Mouse (Mus musculus) liver, postnatal 0 days (tissue): ENCODE results near the gene Chst11. TPM values are rescaled to one million over a fixed set of nuclear protein-coding genes. Genes with fewer than 3 reads are reported as not detected.

Source experiments
- ATAC-seq: fragments of 200-750 bp; cut with Nextera tagmentation; 2 replicates; pipeline ENCODE4 v1.8.0; 2017; ENCODE audit warnings: mild to moderate bottlenecking, moderate library complexity
- DNase-seq: peaks from one replicate; pipeline ENCODE4 v3.0.0-alpha.2; 2016
- H3K27ac ChIP-seq: fragments of 300-500 bp; sonication (generic); 2 replicates; pipeline ENCODE4 v1.5.1; 2014; ENCODE audit warnings: antibody characterized with exemption, moderate library complexity, mild to moderate bottlenecking, low read depth
- H3K27me3 ChIP-seq: fragments of 300-500 bp; sonication (generic); 2 replicates; pipeline ENCODE4 v1.6.1; 2014; ENCODE audit warnings: low read length, control low read depth, mixed read lengths; ENCODE audit not compliant: insufficient read depth
- H3K36me3 ChIP-seq: fragments of 300-500 bp; sonication (generic); replicated peaks from 2 replicates; pipeline ENCODE4 v1.6.1; 2014; ENCODE audit warnings: mild to moderate bottlenecking, control low read depth, low read length, moderate library complexity, mixed read lengths; ENCODE audit not compliant: insufficient read depth
- H3K4me1 ChIP-seq: fragments of 300-500 bp; sonication (generic); 2 replicates; pipeline ENCODE4 v1.6.1; 2014; ENCODE audit warnings: antibody characterized with exemption, mild to moderate bottlenecking, control low read depth; ENCODE audit not compliant: insufficient read depth
- H3K4me2 ChIP-seq: fragments of 300-500 bp; sonication (generic); 2 replicates; pipeline ENCODE4 v1.6.1; 2014; ENCODE audit warnings: low read depth, mild to moderate bottlenecking, low read length, moderate library complexity, mixed read lengths
- H3K4me3 ChIP-seq: fragments of 300-500 bp; sonication (generic); 2 replicates; pipeline ENCODE4 v1.5.1; 2014; ENCODE audit warnings: low read depth, low read length
- H3K9ac ChIP-seq: fragments of 300-500 bp; sonication (generic); replicated peaks from 2 replicates; pipeline ENCODE4 v1.6.1; 2014; ENCODE audit warnings: mild to moderate bottlenecking, moderate library complexity
- H3K9me3 ChIP-seq: fragments of 300-500 bp; sonication (generic); 2 replicates; pipeline ENCODE4 v1.6.1; 2016; ENCODE audit warnings: mild to moderate bottlenecking, control low read depth, low read length, mixed read lengths
- CTCF ChIP-seq: sonication (generic); IDR thresholded peaks from 2 replicates; pipeline ENCODE4 v1.5.1; 2016; ENCODE audit warnings: antibody characterized with exemption, low read depth
- EP300 ChIP-seq: IDR thresholded peaks from 2 replicates; pipeline ENCODE4 v1.6.1; 2016; ENCODE audit warnings: antibody characterized with exemption, low read depth, mild to moderate bottlenecking
- WGBS: fragments of 180-500 bp; shearing (Covaris S2); extraction: QIAGEN DNeasy Blood & Tissue Kit; methylation state at CpG from one replicate; pipeline ENCODE4 v1.1.7; 2014; ENCODE audit not compliant: insufficient replicate concordance; 5-methylcytosine and 5-hydroxymethylcytosine counted together
- polyA plus RNA-seq: library from polyadenylated mRNA; unstranded; fragments of >200 nt; fragmentation: Nextera tagmentation; extraction: Ambion mirVana; gene quantifications from 2 replicates; pipeline ENCODE4 v1.2.1, GENCODE M21; 2015

Gene Chst11
- polyA plus RNA-seq, 1 experiment from 2014 or later, result 0.40 TPM

- no peak overlapping the region for H3K27ac ChIP-seq
- H3K4me1 ChIP-seq, result no peaks in the 10 kb centered on the region
- no peak overlapping the region for H3K4me3 ChIP-seq
- no peak for DNase-seq
- TF ChIP-seq EP300, result no peak
- TF ChIP-seq CTCF, result no peak
- H3K9me3 ChIP-seq, result no peaks in the 10 kb centered on the region
- ATAC-seq, result no peak
- H3K36me3 ChIP-seq, result no peaks in the 10 kb centered on the region
- 69% methylated on average over 7 of the region's 7 CpGs for WGBS
- H3K27me3 ChIP-seq, result no peaks in the 10 kb centered on the region
- H3K9ac ChIP-seq, result no peak overlapping the region
- no peak overlapping the region for H3K4me2 ChIP-seq
Observed at GRCm38 (mm10) chr10:83137103-83137502, 151.8 kb downstream of the Chst11 start.

- Histone ChIP-seq H3K27me3 (no peaks in the 10 kb centered on the region), H3K9ac (no peak overlapping the region), H3K9me3 (no peaks in the 10 kb centered on the region), H3K4me3 (no peak overlapping the region), H3K4me1 (no peaks in the 10 kb centered on the region), H3K36me3 (no peaks in the 10 kb centered on the region), H3K27ac (no peak overlapping the region), H3K4me2 (no peak overlapping the region)
- no peak for TF ChIP-seq CTCF
- no peak for TF ChIP-seq EP300
- WGBS, result 84% methylated on average over 7 of the region's 7 CpGs
- no peak for DNase-seq
- ATAC-seq, result no peak
Observed at GRCm38 (mm10) chr10:83139276-83139675, 154.0 kb downstream of the Chst11 start.

- no peaks in the 10 kb centered on the region for H3K36me3 ChIP-seq
- DNase-seq, result no peak
Observed at GRCm38 (mm10) chr10:83140258-83140936, 155.1 kb downstream of the Chst11 start.

GRCm38 (mm10) chr10:83141434-83141833, 156.1 kb downstream of the Chst11 start:
- no peaks in the 10 kb centered on the region for H3K27me3 ChIP-seq
- no peak overlapping the region for H3K9ac ChIP-seq
- TF ChIP-seq EP300 (no peak), CTCF (no peak)
- no peak overlapping the region for H3K4me2 ChIP-seq
- H3K27ac ChIP-seq, result no peak overlapping the region
- ATAC-seq, result no peak
- H3K9me3 ChIP-seq, result no peaks in the 10 kb centered on the region
- no peaks in the 10 kb centered on the region for H3K36me3 ChIP-seq
- no peak for DNase-seq
- H3K4me3 ChIP-seq, result no peak overlapping the region
- WGBS, result 74% methylated on average over 5 of the region's 5 CpGs
- no peaks in the 10 kb centered on the region for H3K4me1 ChIP-seq

More at GRCm38 (mm10) chr10:83140258-83140936, 155.1 kb downstream of the Chst11 start:
- no peak for TF ChIP-seq CTCF
- TF ChIP-seq EP300, result no peak
- no peak for ATAC-seq
- H3K9me3 ChIP-seq, result no peaks in the 10 kb centered on the region
- no peak overlapping the region for H3K4me3 ChIP-seq
- no peaks in the 10 kb centered on the region for H3K27me3 ChIP-seq
- H3K9ac ChIP-seq, result no peak overlapping the region
- H3K4me2 ChIP-seq, result no peak overlapping the region
- no peak overlapping the region for H3K27ac ChIP-seq
- WGBS, result 67% methylated on average over 16 of the region's 16 CpGs
- no peaks in the 10 kb centered on the region for H3K4me1 ChIP-seq

- Histone ChIP-seq H3K4me3 (no peak overlapping the region), H3K27ac (no peak overlapping the region), H3K9ac (no peak overlapping the region), H3K9me3 (no peaks in the 10 kb centered on the region), H3K4me1 (no peaks in the 10 kb centered on the region), H3K36me3 (no peaks in the 10 kb centered on the region), H3K4me2 (no peak overlapping the region), H3K27me3 (no peaks in the 10 kb centered on the region)
- no peak for TF ChIP-seq CTCF
- TF ChIP-seq EP300, result no peak
- WGBS, result 85% methylated on average over 10 of the region's 10 CpGs
- ATAC-seq (no peak), DNase-seq (no peak)
Observed at GRCm38 (mm10) chr10:83143049-83143448, 157.8 kb downstream of the Chst11 start.

GRCm38 (mm10) chr10:83145836-83146235, 160.5 kb downstream of the Chst11 start:
- 86% methylated on average over 14 of the region's 14 CpGs for WGBS
- no peaks in the 10 kb centered on the region for H3K27me3 ChIP-seq
- no peak for TF ChIP-seq CTCF
- TF ChIP-seq EP300, result no peak
- H3K36me3 ChIP-seq, result no peaks in the 10 kb centered on the region
- DNase-seq (no peak), ATAC-seq (no peak)
- H3K27ac ChIP-seq, result no peak overlapping the region
- no peak overlapping the region for H3K4me2 ChIP-seq
- no peaks in the 10 kb centered on the region for H3K4me1 ChIP-seq
- H3K9me3 ChIP-seq, result no peaks in the 10 kb centered on the region
- no peak overlapping the region for H3K9ac ChIP-seq
- H3K4me3 ChIP-seq, result no peak overlapping the region
